Mouse (Mus musculus): ENCODE measurements around the gene Klhl36.

DNA sequence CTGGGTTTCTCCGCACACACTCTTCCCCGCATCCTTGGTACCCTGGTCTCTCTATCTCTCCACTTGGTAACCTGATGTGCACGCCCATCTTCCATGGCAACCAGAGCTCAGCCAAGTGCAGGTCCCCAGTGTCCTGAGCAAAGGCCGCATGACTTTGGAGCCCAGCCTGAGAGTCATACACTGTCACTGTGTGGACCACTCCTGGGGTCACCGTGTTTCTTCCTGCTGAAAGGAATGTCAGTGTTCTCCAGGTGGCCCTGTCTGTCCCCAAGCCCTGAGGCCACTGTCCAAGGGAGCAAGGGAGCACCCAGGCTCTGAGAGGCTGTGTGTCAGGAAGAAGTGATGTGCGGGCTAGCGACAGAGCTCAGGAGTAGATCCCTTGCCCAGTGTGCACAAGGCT, 21.2 kb downstream of the Klhl36 start:
- TF ChIP-seq POLR2A (IDR thresholded peaks at IDR 0.05; ENCODE audit: control insufficient read depth, low read depth, low read length), result no peak
- TF ChIP-seq CTCF (IDR thresholded peaks at IDR 0.05; ENCODE audit: control insufficient read depth, insufficient read depth, insufficient replicate concordance, low read depth, low read length), result no peak

Data from testis, adult 2 months (tissue).